Mouse (Mus musculus): ENCODE measurements around the gene Scamp4. TPM values are rescaled to one million over a fixed set of nuclear protein-coding genes. Genes with fewer than 3 reads are reported as not detected.

Gene Scamp4
- polyA plus RNA-seq, 1 experiment from 2014 or later: 68.7 TPM

- no peak for DNase-seq (ENCODE audit: low spot score)
- WGBS: 96% methylated on average over 8 of the region's 8 CpGs
- Histone ChIP-seq H3K4me1 (replicated peaks; ENCODE audit: control insufficient read depth, insufficient read depth, low read length) (peaks cover 4% of the 10 kb centered on the region), H3K27ac (ENCODE audit: low read depth, low read length) (no peak overlapping the region), H3K9me3 (ENCODE audit: control insufficient read depth, low read length) (no peaks in the 10 kb centered on the region), H3K9ac (ENCODE audit: low read depth, low read length) (no peak overlapping the region), H3K4me2 (replicated peaks; ENCODE audit: low read depth, low read length) (no peak overlapping the region), H3K36me3 (ENCODE audit: control insufficient read depth, insufficient read depth, low read length) (no peaks in the 10 kb centered on the region), H3K4me3 (ENCODE audit: low read depth, low read length) (no peak overlapping the region), H3K27me3 (ENCODE audit: control insufficient read depth, insufficient read depth, low read length) (no peaks in the 10 kb centered on the region)
- no peak for ATAC-seq (ENCODE audit: low FRiP score)
These were observed 17.1 kb upstream of the Scamp4 start for GRCm38 (mm10) chr10:80585581-80585980.

- no peaks in the 10 kb centered on the region for H3K36me3 ChIP-seq (ENCODE audit: control insufficient read depth, insufficient read depth, low read length)
- WGBS: 95% methylated on average over 44 of the region's 51 CpGs
These were observed 16.0 kb upstream of the Scamp4 start for GRCm38 (mm10) chr10:80586407-80587304.

GRCm38 (mm10) chr10:80587305-80587657, 15.4 kb upstream of the Scamp4 start:
- Histone ChIP-seq H3K9ac (ENCODE audit: low read depth, low read length) (no peak overlapping the region), H3K4me1 (replicated peaks; ENCODE audit: control insufficient read depth, insufficient read depth, low read length) (peaks cover 4% of the 10 kb centered on the region), H3K4me2 (replicated peaks; ENCODE audit: low read depth, low read length) (no peak overlapping the region), H3K9me3 (ENCODE audit: control insufficient read depth, low read length) (no peaks in the 10 kb centered on the region), H3K4me3 (ENCODE audit: low read depth, low read length) (no peak overlapping the region), H3K27me3 (ENCODE audit: control insufficient read depth, insufficient read depth, low read length) (no peaks in the 10 kb centered on the region), H3K36me3 (ENCODE audit: control insufficient read depth, insufficient read depth, low read length) (no peaks in the 10 kb centered on the region), H3K27ac (ENCODE audit: low read depth, low read length) (peak overlapping the region; percentile 36)
- 41% methylated on average over 2 of the region's 4 CpGs for WGBS
- ATAC-seq (ENCODE audit: low FRiP score): no peak
- no peak for DNase-seq (ENCODE audit: low spot score)

More at GRCm38 (mm10) chr10:80586407-80587304, 16.0 kb upstream of the Scamp4 start:
- Histone ChIP-seq H3K27me3 (ENCODE audit: control insufficient read depth, insufficient read depth, low read length) (no peaks in the 10 kb centered on the region), H3K4me3 (ENCODE audit: low read depth, low read length) (no peak overlapping the region; the same call in 1 of the 2 replicates), H3K27ac (ENCODE audit: low read depth, low read length) (peak overlapping the region; percentile 36), H3K9me3 (ENCODE audit: control insufficient read depth, low read length) (no peaks in the 10 kb centered on the region), H3K4me2 (replicated peaks; ENCODE audit: low read depth, low read length) (no peak overlapping the region; the same call in 1 of the 2 replicates), H3K4me1 (replicated peaks; ENCODE audit: control insufficient read depth, insufficient read depth, low read length) (peaks cover 4% of the 10 kb centered on the region), H3K9ac (ENCODE audit: low read depth, low read length) (no peak overlapping the region)
- ATAC-seq (ENCODE audit: low FRiP score): no peak
- DNase-seq (ENCODE audit: low spot score): no peak

GRCm38 (mm10) chr10:80589127-80589878, 13.4 kb upstream of the Scamp4 start:
- peak overlapping the region; percentile 93 for H3K4me3 ChIP-seq (ENCODE audit: low read depth, low read length)
- DNase-seq (ENCODE audit: low spot score): no peak
- no peaks in the 10 kb centered on the region for H3K27me3 ChIP-seq (ENCODE audit: control insufficient read depth, insufficient read depth, low read length)
- no peaks in the 10 kb centered on the region for H3K9me3 ChIP-seq (ENCODE audit: control insufficient read depth, low read length)
- H3K4me1 ChIP-seq (replicated peaks; ENCODE audit: control insufficient read depth, insufficient read depth, low read length): peaks cover 4% of the 10 kb centered on the region
- no peaks in the 10 kb centered on the region for H3K36me3 ChIP-seq (ENCODE audit: control insufficient read depth, insufficient read depth, low read length)
- 20% methylated on average over 12 of the region's 12 CpGs for WGBS
- peak overlapping the region; percentile 87 for H3K9ac ChIP-seq (ENCODE audit: low read depth, low read length)
- H3K4me2 ChIP-seq (replicated peaks; ENCODE audit: low read depth, low read length): peak overlapping the region; percentile 96
- no peak overlapping the region for H3K27ac ChIP-seq (ENCODE audit: low read depth, low read length)
- no peak for ATAC-seq (ENCODE audit: low FRiP score)

GRCm38 (mm10) chr10:80589879-80590854, 12.5 kb upstream of the Scamp4 start, which contains the start of gene Abhd17a:
Gene Abhd17a (minus strand): TSS chr10:80590341.
- ATAC-seq (ENCODE audit: low FRiP score) (peak; percentile 97), DNase-seq (ENCODE audit: low spot score) (peak; percentile 98)
- Histone ChIP-seq H3K27me3 (ENCODE audit: control insufficient read depth, insufficient read depth, low read length) (no peaks in the 10 kb centered on the region), H3K9ac (ENCODE audit: low read depth, low read length) (peak within 1 kb of the TSS; percentile 87), H3K4me1 (replicated peaks; ENCODE audit: control insufficient read depth, insufficient read depth, low read length) (peaks cover 4% of the 10 kb centered on the region), H3K36me3 (ENCODE audit: control insufficient read depth, insufficient read depth, low read length) (no peaks in the 10 kb centered on the region), H3K4me3 (ENCODE audit: low read depth, low read length) (peak within 1 kb of the TSS; percentile 93), H3K4me2 (replicated peaks; ENCODE audit: low read depth, low read length) (peak within 1 kb of the TSS; percentile 96), H3K9me3 (ENCODE audit: control insufficient read depth, low read length) (no peaks in the 10 kb centered on the region), H3K27ac (ENCODE audit: low read depth, low read length) (peak within 1 kb of the TSS; percentile 56; the same call in 1 of the 2 replicates)
- WGBS: under 1% methylated on average over 69 of the region's 73 CpGs

GRCm38 (mm10) chr10:80596318-80596717, 6.4 kb upstream of the Scamp4 start:
- no peaks in the 10 kb centered on the region for H3K9me3 ChIP-seq (ENCODE audit: control insufficient read depth, low read length)
- no peak overlapping the region for H3K4me3 ChIP-seq (ENCODE audit: low read depth, low read length)
- no peak overlapping the region for H3K4me2 ChIP-seq (replicated peaks; ENCODE audit: low read depth, low read length)
- no peak overlapping the region for H3K9ac ChIP-seq (ENCODE audit: low read depth, low read length)
- WGBS: 43% methylated on average over 4 of the region's 4 CpGs
- no peak for DNase-seq (ENCODE audit: low spot score)
- no peak for ATAC-seq (ENCODE audit: low FRiP score)
- H3K27ac ChIP-seq (ENCODE audit: low read depth, low read length): no peak overlapping the region
- H3K27me3 ChIP-seq (ENCODE audit: control insufficient read depth, insufficient read depth, low read length): no peaks in the 10 kb centered on the region
- H3K4me1 ChIP-seq (replicated peaks; ENCODE audit: control insufficient read depth, insufficient read depth, low read length): no peaks in the 10 kb centered on the region
- H3K36me3 ChIP-seq (ENCODE audit: control insufficient read depth, insufficient read depth, low read length): no peaks in the 10 kb centered on the region

GRCm38 (mm10) chr10:80603364-80603763, 692 bp downstream of the Scamp4 start:
- peak overlapping the region; percentile 66 for H3K9ac ChIP-seq (ENCODE audit: low read depth, low read length)
- H3K4me3 ChIP-seq (ENCODE audit: low read depth, low read length): peak overlapping the region; percentile 50
- H3K9me3 ChIP-seq (ENCODE audit: control insufficient read depth, low read length): no peaks in the 10 kb centered on the region
- H3K27me3 ChIP-seq (ENCODE audit: control insufficient read depth, insufficient read depth, low read length): no peaks in the 10 kb centered on the region
- no peak for DNase-seq (ENCODE audit: low spot score)
- H3K4me2 ChIP-seq (replicated peaks; ENCODE audit: low read depth, low read length): peak overlapping the region; percentile 81
- ATAC-seq (ENCODE audit: low FRiP score): no peak; the same call in 1 of the 2 replicates
- peaks cover 13% of the 10 kb centered on the region for H3K36me3 ChIP-seq (ENCODE audit: control insufficient read depth, insufficient read depth, low read length)
- peaks cover 5% of the 10 kb centered on the region for H3K4me1 ChIP-seq (replicated peaks; ENCODE audit: control insufficient read depth, insufficient read depth, low read length)
- WGBS: 36% methylated on average over 7 of the region's 7 CpGs
- peak overlapping the region; percentile 63; the same call in 1 of the 2 replicates for H3K27ac ChIP-seq (ENCODE audit: low read depth, low read length)

GRCm38 (mm10) chr10:80604001-80604509, 1.4 kb downstream of the Scamp4 start:
- DNase-seq (ENCODE audit: low spot score): no peak
- H3K4me2 ChIP-seq (replicated peaks; ENCODE audit: low read depth, low read length): peak overlapping the region; percentile 81
- peaks cover 13% of the 10 kb centered on the region for H3K36me3 ChIP-seq (ENCODE audit: control insufficient read depth, insufficient read depth, low read length)
- ATAC-seq (ENCODE audit: low FRiP score): no peak
- H3K4me1 ChIP-seq (replicated peaks; ENCODE audit: control insufficient read depth, insufficient read depth, low read length): peaks cover 5% of the 10 kb centered on the region
- H3K27me3 ChIP-seq (ENCODE audit: control insufficient read depth, insufficient read depth, low read length): no peaks in the 10 kb centered on the region
- H3K9me3 ChIP-seq (ENCODE audit: control insufficient read depth, low read length): no peaks in the 10 kb centered on the region
- 83% methylated on average over 7 of the region's 7 CpGs for WGBS
- peak overlapping the region; percentile 66; the same call in 1 of the 2 replicates for H3K9ac ChIP-seq (ENCODE audit: low read depth, low read length)
- H3K27ac ChIP-seq (ENCODE audit: low read depth, low read length): no peak overlapping the region
- peak overlapping the region; percentile 50 for H3K4me3 ChIP-seq (ENCODE audit: low read depth, low read length)
